Mouse (Mus musculus) hindbrain, embryonic 10.5 days (tissue): ENCODE data around the gene Mast4. TPM values are rescaled to one million over a fixed set of nuclear protein-coding genes. Genes with fewer than 3 reads are reported as not detected.
A peak's percentile ranks its signal among the peaks of the same experiment; 100 is the strongest.

Experiments
- DNase-seq: peaks from one replicate; pipeline ENCODE4 v3.0.0-alpha.2; 2017; ENCODE audit warnings: low spot score
- H3K27ac ChIP-seq: fragments of 300-500 bp; sonication (generic); 2 replicates; pipeline ENCODE4 v1.5.1; 2016; ENCODE audit warnings: mild to moderate bottlenecking, moderate library complexity
- H3K27me3 ChIP-seq: fragments of 300-500 bp; sonication (generic); 2 replicates; pipeline ENCODE4 v1.6.1; 2016; ENCODE audit warnings: mild to moderate bottlenecking; ENCODE audit not compliant: poor library complexity, insufficient read depth, severe bottlenecking
- H3K36me3 ChIP-seq: fragments of 300-500 bp; sonication (generic); 2 replicates; pipeline ENCODE4 v1.6.1; 2016; ENCODE audit warnings: mild to moderate bottlenecking, moderate library complexity
- H3K4me1 ChIP-seq: fragments of 300-500 bp; sonication (generic); replicated peaks from 2 replicates; pipeline ENCODE4 v1.6.1; 2016; ENCODE audit warnings: mild to moderate bottlenecking
- H3K4me3 ChIP-seq: fragments of 300-500 bp; sonication (generic); 2 replicates; pipeline ENCODE4 v1.5.1; 2016; ENCODE audit warnings: mild to moderate bottlenecking, moderate library complexity
- H3K9me3 ChIP-seq: fragments of 300-500 bp; sonication (generic); 2 replicates; pipeline ENCODE4 v1.6.1; 2016; ENCODE audit warnings: mild to moderate bottlenecking, moderate library complexity
- WGBS: fragments of 180-500 bp; shearing (Covaris S2); methylation state at CpG from one replicate; pipeline ENCODE4 v1.1.7; 2016; 5-methylcytosine and 5-hydroxymethylcytosine counted together
- polyA plus RNA-seq: library from polyadenylated mRNA; unstranded; fragments of >200 nt; fragmentation: Nextera tagmentation; extraction: Ambion mirVana; gene quantifications from 2 replicates; pipeline ENCODE4 v1.2.1, GENCODE M21; 2016

Gene Mast4
- polyA plus RNA-seq, 1 experiment from 2014 or later: 19.3 TPM

DNA sequence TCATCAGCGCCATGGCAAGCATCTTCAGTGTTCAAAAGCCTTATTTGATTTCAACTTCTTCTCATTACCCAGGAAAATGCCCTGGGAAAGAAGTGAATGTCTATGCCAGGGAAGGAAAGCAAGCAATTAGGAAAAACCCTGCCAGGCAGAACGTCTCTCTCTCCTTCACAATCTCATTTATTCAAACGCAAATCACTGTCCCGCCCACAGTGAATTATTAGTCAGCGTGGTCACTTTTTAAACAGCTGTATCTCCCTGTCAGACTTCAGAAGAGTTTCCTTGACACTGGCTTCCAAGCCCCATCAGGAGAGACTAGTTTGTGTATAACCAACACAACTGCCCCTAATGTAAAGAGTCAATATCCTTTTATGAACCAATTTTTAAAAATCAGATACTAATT is 296.8 kb downstream of the Mast4 start:
- DNase-seq: no peak
- H3K4me3 ChIP-seq: no peak overlapping the region
- H3K27me3 ChIP-seq: no peaks in the 10 kb centered on the region
- peaks cover 25% of the 10 kb centered on the region for H3K4me1 ChIP-seq
- H3K36me3 ChIP-seq: no peaks in the 10 kb centered on the region
- no peak overlapping the region for H3K27ac ChIP-seq
- no peaks in the 10 kb centered on the region for H3K9me3 ChIP-seq
- 51% methylated on average over 5 of the region's 5 CpGs for WGBS

DNA sequence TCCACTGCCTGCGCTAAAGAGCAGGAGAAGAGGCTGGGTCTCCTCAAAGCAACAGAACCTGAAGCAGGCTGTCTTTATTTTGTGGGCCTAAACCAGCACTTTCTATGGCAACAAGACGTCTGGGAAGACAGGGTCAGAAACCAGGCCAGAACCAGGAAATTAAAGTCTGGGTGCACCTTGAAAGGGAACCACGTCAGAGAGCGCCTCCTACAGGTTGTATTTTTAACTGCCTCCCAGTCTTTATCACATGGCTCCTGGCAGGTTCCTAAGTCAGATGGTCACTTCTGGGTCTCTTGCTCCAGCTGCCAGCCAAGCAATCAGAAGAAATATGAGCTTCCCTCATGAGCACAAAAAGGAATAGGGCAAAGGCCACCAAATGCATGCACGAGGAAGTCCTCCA is 304.9 kb downstream of the Mast4 start:
- Histone ChIP-seq H3K36me3 (no peaks in the 10 kb centered on the region), H3K4me3 (no peak overlapping the region), H3K27ac (no peak overlapping the region), H3K27me3 (no peaks in the 10 kb centered on the region), H3K4me1 (peaks cover 34% of the 10 kb centered on the region), H3K9me3 (no peaks in the 10 kb centered on the region)
- no peak for DNase-seq
- 81% methylated on average over 5 of the region's 5 CpGs for WGBS

DNA sequence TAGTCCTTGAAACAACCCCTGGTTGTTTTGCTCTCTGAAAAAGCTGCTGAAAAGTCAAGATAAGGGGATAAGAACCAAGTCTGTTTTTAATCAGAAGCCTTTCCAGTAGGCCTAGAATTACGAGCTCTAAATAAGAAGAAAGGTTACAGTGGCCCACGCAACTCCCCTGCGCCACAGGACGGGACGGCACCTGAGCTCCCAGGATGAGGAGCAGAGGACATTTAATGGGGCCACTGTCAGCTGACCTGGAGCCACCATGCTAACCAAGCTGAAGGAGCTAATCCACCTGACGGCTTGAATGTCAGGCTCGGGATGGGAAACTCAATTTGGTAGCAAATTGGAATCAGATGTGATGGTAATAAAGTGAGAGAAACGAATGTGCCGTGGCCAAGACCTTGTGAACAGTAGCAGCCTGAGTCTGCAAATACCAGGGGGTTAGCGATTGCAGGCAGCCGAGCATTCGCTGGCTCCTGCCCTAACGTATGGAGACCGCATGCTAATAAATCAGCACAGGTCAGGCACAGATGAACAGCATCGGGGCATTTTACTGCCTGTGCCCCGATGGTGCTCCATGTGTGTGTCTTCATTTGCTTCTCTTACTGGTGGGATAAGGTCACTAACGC is 306.7 kb downstream of the Mast4 start:
- Histone ChIP-seq H3K27ac (no peak overlapping the region), H3K9me3 (no peaks in the 10 kb centered on the region), H3K4me3 (no peak overlapping the region), H3K36me3 (no peaks in the 10 kb centered on the region), H3K4me1 (peaks cover 20% of the 10 kb centered on the region), H3K27me3 (no peaks in the 10 kb centered on the region)
- DNase-seq: peak; percentile 20
- WGBS: 63% methylated on average over 17 of the region's 17 CpGs

DNA sequence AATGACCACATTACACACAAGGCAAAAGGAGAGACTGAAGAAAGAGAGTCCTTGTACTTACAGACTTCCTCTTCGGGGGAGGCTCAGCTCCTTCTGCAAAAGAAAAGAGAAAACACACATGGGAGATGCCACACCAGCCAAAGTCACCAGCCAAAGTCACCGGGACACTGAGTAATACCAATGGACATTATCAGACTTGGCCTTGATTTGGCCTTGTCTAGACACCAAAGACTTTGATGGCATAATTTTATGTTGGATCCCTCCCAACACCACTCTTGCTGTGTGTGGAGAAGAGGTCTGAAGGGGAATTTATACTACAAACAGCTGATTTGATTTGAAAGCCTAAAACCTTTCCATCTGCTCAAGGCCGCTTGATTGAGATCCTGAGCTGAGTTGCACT is 308.8 kb downstream of the Mast4 start:
- WGBS: 77% methylated on average over 3 of the region's 3 CpGs
- H3K9me3 ChIP-seq: no peaks in the 10 kb centered on the region
- H3K4me1 ChIP-seq: peaks cover 20% of the 10 kb centered on the region
- no peaks in the 10 kb centered on the region for H3K27me3 ChIP-seq
- no peak overlapping the region for H3K27ac ChIP-seq
- no peak overlapping the region for H3K4me3 ChIP-seq
- DNase-seq: no peak
- H3K36me3 ChIP-seq: no peaks in the 10 kb centered on the region

DNA sequence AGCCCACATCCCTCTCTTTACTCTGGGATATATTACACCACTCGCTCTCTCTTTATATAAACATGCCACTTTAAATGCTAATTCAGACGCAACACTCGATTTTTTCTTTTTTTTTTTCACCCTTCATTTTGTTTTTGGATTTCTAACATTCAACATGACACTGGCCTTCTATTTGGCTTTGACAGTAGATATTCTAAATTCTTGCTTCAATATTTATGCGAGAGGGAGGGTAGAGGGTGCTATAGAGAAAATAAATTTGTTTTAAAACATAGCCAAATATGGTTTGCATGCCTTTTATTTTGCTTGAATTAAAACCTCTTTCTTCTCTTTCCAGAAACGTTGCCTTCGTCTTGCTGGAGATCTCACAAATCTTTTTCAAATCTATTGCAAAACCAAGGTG is 315.8 kb downstream of the Mast4 start:
- DNase-seq: no peak
- Histone ChIP-seq H3K4me1 (peaks cover 15% of the 10 kb centered on the region), H3K9me3 (no peaks in the 10 kb centered on the region), H3K36me3 (no peaks in the 10 kb centered on the region), H3K27me3 (no peaks in the 10 kb centered on the region), H3K27ac (no peak overlapping the region), H3K4me3 (no peak overlapping the region)
- 81% methylated on average over 6 of the region's 6 CpGs for WGBS

DNA sequence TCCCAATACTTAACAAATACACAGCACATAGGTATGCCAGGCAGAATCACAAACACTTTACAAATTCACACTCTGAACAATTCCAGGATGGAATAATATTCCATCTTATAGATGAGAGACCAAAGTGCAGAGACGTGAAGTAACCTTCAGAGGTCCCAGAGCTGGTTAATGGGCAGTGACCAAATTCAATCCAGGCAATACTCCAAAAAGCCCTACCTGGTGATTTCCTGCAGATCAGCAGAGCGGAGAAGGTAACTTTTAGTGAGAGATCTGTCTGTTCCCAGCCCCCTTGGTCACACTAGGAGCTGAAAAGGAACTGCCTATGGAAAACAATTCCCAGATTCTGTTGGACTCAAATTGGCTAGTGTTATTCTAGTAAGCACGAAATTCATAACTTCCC is 316.6 kb downstream of the Mast4 start:
- H3K36me3 ChIP-seq: no peaks in the 10 kb centered on the region
- no peak overlapping the region for H3K27ac ChIP-seq
- WGBS: 84% methylated on average over 3 of the region's 3 CpGs
- DNase-seq: no peak
- no peaks in the 10 kb centered on the region for H3K9me3 ChIP-seq
- H3K4me1 ChIP-seq: peaks cover 15% of the 10 kb centered on the region
- no peaks in the 10 kb centered on the region for H3K27me3 ChIP-seq
- no peak overlapping the region for H3K4me3 ChIP-seq

DNA sequence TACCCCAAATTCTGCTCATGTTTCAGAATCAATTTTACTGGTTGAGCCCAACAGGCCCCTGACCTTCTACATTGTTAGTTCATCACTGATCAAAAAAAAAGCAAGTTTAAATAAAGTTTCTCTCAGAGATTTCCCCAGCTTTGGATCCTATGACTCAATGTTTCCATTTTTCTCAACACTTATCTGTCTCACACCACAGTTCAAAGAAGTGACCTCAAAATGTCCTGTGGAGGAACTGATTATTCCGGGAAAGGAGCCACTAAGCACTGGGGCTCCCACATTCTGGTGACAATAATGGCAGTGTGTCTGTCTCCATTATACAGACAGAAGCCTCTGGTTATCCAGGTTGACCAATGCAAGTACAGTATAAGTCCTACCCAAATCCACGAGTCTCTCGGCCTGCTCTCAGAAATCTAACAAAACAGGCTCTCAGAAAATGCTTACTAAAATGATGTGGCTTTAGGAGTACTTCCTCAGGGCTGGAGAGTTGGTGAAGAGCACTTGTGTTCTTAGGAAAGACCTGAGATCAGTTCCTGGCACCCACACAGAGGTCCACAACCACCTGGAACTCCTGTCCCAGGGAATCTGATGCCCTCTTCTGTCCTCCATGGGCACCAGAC is 319.1 kb downstream of the Mast4 start:
- H3K4me3 ChIP-seq: no peak overlapping the region
- H3K27me3 ChIP-seq: no peaks in the 10 kb centered on the region
- H3K9me3 ChIP-seq: peaks cover 3% of the 10 kb centered on the region; the same call in 1 of the 2 replicates
- H3K36me3 ChIP-seq: no peaks in the 10 kb centered on the region
- 86% methylated on average over 3 of the region's 3 CpGs for WGBS
- DNase-seq: no peak
- H3K4me1 ChIP-seq: peaks cover 15% of the 10 kb centered on the region
- H3K27ac ChIP-seq: no peak overlapping the region; the same call in 1 of the 2 replicates

DNA sequence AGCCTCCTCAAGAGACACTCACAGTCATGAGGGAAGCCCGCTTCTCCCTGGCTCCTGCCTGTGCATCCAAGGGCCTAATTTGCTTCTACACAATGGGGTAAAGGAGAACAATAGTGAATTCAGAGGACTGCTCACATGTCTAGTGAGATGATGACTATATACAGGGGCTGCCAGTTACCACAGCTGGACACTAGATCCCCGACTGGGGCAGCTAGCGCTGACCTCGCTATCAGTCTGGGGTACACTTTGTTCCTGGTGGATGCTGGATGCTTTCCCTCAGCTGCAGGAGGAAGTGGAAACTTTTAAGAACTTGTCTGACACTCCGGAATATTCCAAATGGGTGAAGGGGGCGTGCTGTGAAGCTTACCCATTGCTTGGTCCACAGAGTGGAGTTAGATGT is 319.7 kb downstream of the Mast4 start:
- H3K36me3 ChIP-seq: no peaks in the 10 kb centered on the region
- no peaks in the 10 kb centered on the region for H3K27me3 ChIP-seq
- H3K9me3 ChIP-seq: peaks cover 3% of the 10 kb centered on the region; the same call in 1 of the 2 replicates
- H3K4me3 ChIP-seq: no peak overlapping the region
- peak overlapping the region; percentile 41 for H3K27ac ChIP-seq
- peaks cover 15% of the 10 kb centered on the region for H3K4me1 ChIP-seq
- WGBS: 37% methylated on average over 6 of the region's 6 CpGs
- no peak for DNase-seq

DNA sequence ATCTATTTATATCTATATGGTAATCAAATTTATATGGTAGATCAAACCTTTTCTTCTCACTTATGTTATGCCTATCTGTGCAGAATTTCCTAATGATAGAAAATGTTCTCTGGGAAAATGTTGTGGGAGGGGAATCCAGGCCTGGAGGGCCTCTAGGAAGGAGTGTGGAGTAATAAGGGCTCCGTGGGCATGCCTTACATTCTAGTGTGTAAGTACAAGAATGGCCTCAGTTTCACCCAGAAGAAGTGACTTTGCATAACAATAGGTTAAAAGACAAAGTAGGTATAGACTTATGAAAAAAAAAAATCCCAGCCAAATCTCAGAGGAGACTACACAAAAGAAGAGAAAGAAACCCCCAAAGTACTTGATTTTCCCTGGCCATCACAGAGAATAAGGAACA is 320.1 kb downstream of the Mast4 start:
- H3K36me3 ChIP-seq: no peaks in the 10 kb centered on the region
- H3K4me3 ChIP-seq: no peak overlapping the region
- WGBS: 40% methylated on average over 1 of the region's 1 CpGs
- H3K9me3 ChIP-seq: peaks cover 3% of the 10 kb centered on the region; the same call in 1 of the 2 replicates
- peaks cover 15% of the 10 kb centered on the region for H3K4me1 ChIP-seq
- no peaks in the 10 kb centered on the region for H3K27me3 ChIP-seq
- DNase-seq: no peak
- H3K27ac ChIP-seq: peak overlapping the region; percentile 41; the same call in 1 of the 2 replicates

DNA sequence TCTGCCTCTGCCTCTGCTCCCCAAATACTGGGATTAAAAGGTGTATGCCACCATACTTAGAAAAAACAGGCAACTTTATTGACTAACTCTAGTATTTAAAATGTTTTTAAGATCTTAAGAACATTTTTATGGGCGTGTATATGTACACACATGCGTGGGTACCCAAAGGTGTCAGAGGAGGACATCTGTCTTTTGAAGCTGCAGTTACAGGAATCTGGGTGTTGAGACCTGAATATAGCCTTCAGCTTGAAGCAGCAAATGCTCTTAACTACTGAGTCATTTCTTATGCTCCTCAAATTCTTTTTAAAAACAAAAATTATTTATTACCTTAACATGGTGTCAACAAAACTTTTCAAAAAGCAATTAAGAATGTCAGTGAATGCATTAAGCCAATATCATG is 329.1 kb downstream of the Mast4 start:
- Histone ChIP-seq H3K9me3 (no peaks in the 10 kb centered on the region), H3K27me3 (no peaks in the 10 kb centered on the region), H3K4me1 (peaks cover 28% of the 10 kb centered on the region), H3K27ac (no peak overlapping the region), H3K36me3 (no peaks in the 10 kb centered on the region), H3K4me3 (no peak overlapping the region)
- WGBS: 92% methylated on average over 2 of the region's 2 CpGs
- DNase-seq: no peak

DNA sequence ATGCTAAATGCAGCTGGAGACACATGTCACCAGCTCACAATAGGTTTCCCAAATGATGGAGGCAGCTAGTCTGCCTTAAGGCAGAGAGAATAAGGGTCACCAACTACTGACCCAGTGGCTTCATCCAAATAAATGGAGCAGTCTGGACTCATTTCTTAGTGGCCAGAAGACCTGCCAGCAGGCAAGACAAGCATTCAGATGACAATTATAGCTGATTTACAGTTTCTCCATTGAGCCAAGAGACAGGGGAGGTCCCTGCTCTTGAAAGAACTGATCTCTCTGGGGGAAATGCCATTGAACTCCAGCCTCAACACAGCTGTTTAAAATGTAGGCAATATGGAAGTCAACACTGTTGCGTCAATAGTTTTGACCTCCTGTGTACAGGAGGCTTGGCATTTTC is 332.5 kb downstream of the Mast4 start:
- Histone ChIP-seq H3K9me3 (no peaks in the 10 kb centered on the region), H3K36me3 (no peaks in the 10 kb centered on the region), H3K27me3 (no peaks in the 10 kb centered on the region), H3K4me1 (peaks cover 31% of the 10 kb centered on the region), H3K27ac (no peak overlapping the region), H3K4me3 (no peak overlapping the region)
- 51% methylated on average over 1 of the region's 1 CpGs for WGBS
- no peak for DNase-seq

DNA sequence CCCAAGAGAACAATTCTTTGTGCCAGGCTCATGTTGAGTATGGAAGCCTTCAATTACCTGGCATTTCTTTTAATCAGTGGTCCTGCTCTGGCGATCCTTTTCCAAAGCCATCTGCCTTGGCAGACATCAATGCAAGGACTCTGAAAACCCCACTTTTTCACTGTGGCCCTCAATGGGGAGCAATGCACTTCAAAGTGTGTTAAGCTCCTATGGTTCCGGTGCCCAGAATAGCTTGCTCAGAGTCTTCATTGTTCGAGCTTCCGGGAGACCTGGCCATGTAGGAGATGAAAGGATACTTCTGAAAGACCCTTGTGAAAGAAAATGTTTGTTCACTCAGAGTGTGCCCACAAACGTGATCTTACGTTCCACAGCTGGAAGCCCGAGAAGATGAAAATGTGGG is 333.4 kb downstream of the Mast4 start:
- no peak overlapping the region for H3K4me3 ChIP-seq
- WGBS: 33% methylated on average over 7 of the region's 7 CpGs
- no peaks in the 10 kb centered on the region for H3K9me3 ChIP-seq
- peaks cover 31% of the 10 kb centered on the region for H3K4me1 ChIP-seq
- H3K36me3 ChIP-seq: no peaks in the 10 kb centered on the region
- H3K27ac ChIP-seq: no peak overlapping the region
- no peak for DNase-seq
- no peaks in the 10 kb centered on the region for H3K27me3 ChIP-seq

DNA sequence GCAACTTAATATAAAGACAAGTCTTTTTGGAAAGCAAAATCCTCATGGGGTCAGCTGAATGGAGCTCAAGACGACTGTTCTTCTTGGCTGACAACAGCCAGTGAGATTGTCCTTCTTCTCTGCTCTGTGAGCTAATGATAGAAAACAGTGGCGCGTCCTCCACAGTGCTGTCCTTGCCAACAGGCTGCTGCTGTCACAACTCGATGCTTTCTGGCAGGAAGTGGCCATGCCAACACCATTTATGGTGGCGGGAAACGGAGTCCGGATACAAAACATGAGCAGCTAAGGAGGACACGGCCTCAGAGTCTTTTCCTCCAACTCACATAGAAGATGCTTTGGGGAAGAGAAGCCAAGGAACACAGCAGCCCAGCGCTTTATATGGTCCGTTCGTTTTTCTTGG is 340.2 kb downstream of the Mast4 start:
- Histone ChIP-seq H3K9me3 (no peaks in the 10 kb centered on the region), H3K4me3 (no peak overlapping the region), H3K4me1 (peaks cover 5% of the 10 kb centered on the region; the same call in 1 of the 2 replicates), H3K36me3 (no peaks in the 10 kb centered on the region), H3K27me3 (no peaks in the 10 kb centered on the region), H3K27ac (no peak overlapping the region)
- no peak for DNase-seq
- 93% methylated on average over 11 of the region's 11 CpGs for WGBS
